Mouse (Mus musculus) liver, postnatal 0 days (tissue): ENCODE measurements at regions not wholly inside any gene's neighbourhood (a gene's known extent, or its start where the extent isn't known, plus 50 kb on each side); places are given as distances from the start of the nearest gene placed in this dataset.

Source experiments
- ATAC-seq: fragments of 200-750 bp; cut with Nextera tagmentation; 2 replicates; pipeline ENCODE4 v1.8.0; 2017; ENCODE audit warnings: mild to moderate bottlenecking, moderate library complexity
- DNase-seq: peaks from one replicate; pipeline ENCODE4 v3.0.0-alpha.2; 2016
- H3K27ac ChIP-seq: fragments of 300-500 bp; sonication (generic); 2 replicates; pipeline ENCODE4 v1.5.1; 2014; ENCODE audit warnings: antibody characterized with exemption, moderate library complexity, mild to moderate bottlenecking, low read depth
- H3K27me3 ChIP-seq: fragments of 300-500 bp; sonication (generic); 2 replicates; pipeline ENCODE4 v1.6.1; 2014; ENCODE audit warnings: low read length, control low read depth, mixed read lengths; ENCODE audit not compliant: insufficient read depth
- H3K36me3 ChIP-seq: fragments of 300-500 bp; sonication (generic); replicated peaks from 2 replicates; pipeline ENCODE4 v1.6.1; 2014; ENCODE audit warnings: mild to moderate bottlenecking, control low read depth, low read length, moderate library complexity, mixed read lengths; ENCODE audit not compliant: insufficient read depth
- H3K4me1 ChIP-seq: fragments of 300-500 bp; sonication (generic); 2 replicates; pipeline ENCODE4 v1.6.1; 2014; ENCODE audit warnings: antibody characterized with exemption, mild to moderate bottlenecking, control low read depth; ENCODE audit not compliant: insufficient read depth
- H3K4me2 ChIP-seq: fragments of 300-500 bp; sonication (generic); 2 replicates; pipeline ENCODE4 v1.6.1; 2014; ENCODE audit warnings: low read depth, mild to moderate bottlenecking, low read length, moderate library complexity, mixed read lengths
- H3K4me3 ChIP-seq: fragments of 300-500 bp; sonication (generic); 2 replicates; pipeline ENCODE4 v1.5.1; 2014; ENCODE audit warnings: low read depth, low read length
- H3K9ac ChIP-seq: fragments of 300-500 bp; sonication (generic); replicated peaks from 2 replicates; pipeline ENCODE4 v1.6.1; 2014; ENCODE audit warnings: mild to moderate bottlenecking, moderate library complexity
- H3K9me3 ChIP-seq: fragments of 300-500 bp; sonication (generic); 2 replicates; pipeline ENCODE4 v1.6.1; 2016; ENCODE audit warnings: mild to moderate bottlenecking, control low read depth, low read length, mixed read lengths
- CTCF ChIP-seq: sonication (generic); IDR thresholded peaks from 2 replicates; pipeline ENCODE4 v1.5.1; 2016; ENCODE audit warnings: antibody characterized with exemption, low read depth
- EP300 ChIP-seq: IDR thresholded peaks from 2 replicates; pipeline ENCODE4 v1.6.1; 2016; ENCODE audit warnings: antibody characterized with exemption, low read depth, mild to moderate bottlenecking
- WGBS: fragments of 180-500 bp; shearing (Covaris S2); extraction: QIAGEN DNeasy Blood & Tissue Kit; methylation state at CpG from one replicate; pipeline ENCODE4 v1.1.7; 2014; ENCODE audit not compliant: insufficient replicate concordance; 5-methylcytosine and 5-hydroxymethylcytosine counted together

GRCm38 (mm10) chr1:63944786-63945185, 175.7 kb upstream of the 4933402D24Rik start:
- Histone ChIP-seq H3K4me1 (no peaks in the 10 kb centered on the region), H3K9ac (no peak overlapping the region), H3K4me3 (no peak overlapping the region), H3K9me3 (no peaks in the 10 kb centered on the region), H3K36me3 (no peaks in the 10 kb centered on the region), H3K4me2 (no peak overlapping the region), H3K27ac (no peak overlapping the region), H3K27me3 (no peaks in the 10 kb centered on the region)
- TF ChIP-seq CTCF = no peak
- WGBS = 59% methylated on average over 3 of the region's 3 CpGs
- no peak for DNase-seq
- ATAC-seq = no peak

DNA sequence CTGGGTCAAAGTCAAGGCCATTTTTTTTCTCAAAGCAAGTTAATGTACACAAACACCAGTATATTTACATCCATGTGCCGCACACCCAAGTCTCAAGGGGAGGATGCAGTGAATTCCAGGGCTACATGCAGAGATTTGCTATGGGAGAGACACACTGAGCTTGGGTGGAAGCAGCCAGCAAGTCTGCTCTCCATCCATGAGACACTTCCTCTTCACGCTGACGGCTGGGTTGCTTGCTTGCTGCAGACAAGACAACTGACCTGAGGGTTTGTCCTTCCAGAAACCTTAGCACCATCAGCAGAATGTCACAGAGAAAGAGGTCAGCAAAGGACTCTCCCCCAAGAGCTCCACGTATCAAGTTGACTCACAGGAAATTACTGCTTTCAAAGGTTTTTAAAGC, 169.3 kb upstream of the 4933402D24Rik start:
- no peak overlapping the region for H3K27ac ChIP-seq
- no peaks in the 10 kb centered on the region for H3K36me3 ChIP-seq
- ATAC-seq (no peak), DNase-seq (no peak)
- H3K9me3 ChIP-seq = no peaks in the 10 kb centered on the region
- no peak overlapping the region for H3K9ac ChIP-seq
- H3K4me3 ChIP-seq = no peak overlapping the region
- no peaks in the 10 kb centered on the region for H3K27me3 ChIP-seq
- TF ChIP-seq CTCF = no peak
- TF ChIP-seq EP300 = no peak
- no peaks in the 10 kb centered on the region for H3K4me1 ChIP-seq
- no peak overlapping the region for H3K4me2 ChIP-seq
- 51% methylated on average over 4 of the region's 4 CpGs for WGBS

- Histone ChIP-seq H3K27ac (no peak overlapping the region), H3K9ac (no peak overlapping the region), H3K9me3 (no peaks in the 10 kb centered on the region), H3K4me3 (no peak overlapping the region), H3K4me1 (no peaks in the 10 kb centered on the region), H3K27me3 (no peaks in the 10 kb centered on the region), H3K4me2 (no peak overlapping the region), H3K36me3 (no peaks in the 10 kb centered on the region)
- ATAC-seq (no peak), DNase-seq (no peak)
- 72% methylated on average over 3 of the region's 3 CpGs for WGBS
- TF ChIP-seq EP300 (no peak), CTCF (no peak)
Measured at GRCm38 (mm10) chr1:63937480-63937879, 168.4 kb upstream of the 4933402D24Rik start.

DNA sequence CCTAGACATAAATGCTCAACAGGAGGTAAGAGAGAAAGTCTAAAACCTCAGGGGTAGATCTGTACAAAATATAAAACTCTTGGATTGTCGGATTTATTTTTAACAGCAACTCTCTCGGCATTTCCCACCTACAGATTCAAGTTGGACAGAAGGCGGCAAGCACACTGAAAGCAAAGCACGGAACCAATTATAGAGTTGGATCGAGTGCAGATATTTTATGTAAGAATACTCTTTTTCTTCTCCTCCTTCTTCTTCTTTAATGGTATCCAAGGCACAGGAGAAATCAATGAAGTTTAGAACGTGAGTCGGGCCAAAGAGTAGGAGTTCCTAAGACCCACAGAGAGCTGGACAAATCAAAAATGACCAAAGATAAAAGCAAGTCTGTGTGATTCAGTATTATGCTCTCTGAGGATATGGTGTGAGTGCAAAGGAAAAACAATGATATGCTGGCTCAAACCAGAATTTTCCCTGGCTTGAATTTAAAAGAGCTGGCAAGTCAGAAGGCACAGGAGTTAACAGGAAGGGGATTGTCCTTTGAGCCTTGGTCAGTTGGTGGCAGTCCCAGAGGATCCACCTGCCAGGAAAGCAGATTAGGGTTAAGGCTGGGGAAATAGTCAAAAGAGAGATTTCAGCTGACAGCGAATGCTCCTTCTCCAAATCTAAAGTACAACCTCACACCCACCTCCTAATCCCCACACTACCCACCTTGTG, 165.7 kb upstream of the 4933402D24Rik start:
- ATAC-seq (no peak), DNase-seq (no peak)
- no peak overlapping the region for H3K9ac ChIP-seq
- TF ChIP-seq CTCF (no peak), EP300 (no peak)
- H3K9me3 ChIP-seq = no peaks in the 10 kb centered on the region
- 82% methylated on average over 8 of the region's 8 CpGs for WGBS
- H3K4me3 ChIP-seq = no peak overlapping the region
- no peak overlapping the region for H3K27ac ChIP-seq
- no peaks in the 10 kb centered on the region for H3K4me1 ChIP-seq
- H3K4me2 ChIP-seq = no peak overlapping the region
- H3K27me3 ChIP-seq = no peaks in the 10 kb centered on the region
- H3K36me3 ChIP-seq = no peaks in the 10 kb centered on the region

DNA sequence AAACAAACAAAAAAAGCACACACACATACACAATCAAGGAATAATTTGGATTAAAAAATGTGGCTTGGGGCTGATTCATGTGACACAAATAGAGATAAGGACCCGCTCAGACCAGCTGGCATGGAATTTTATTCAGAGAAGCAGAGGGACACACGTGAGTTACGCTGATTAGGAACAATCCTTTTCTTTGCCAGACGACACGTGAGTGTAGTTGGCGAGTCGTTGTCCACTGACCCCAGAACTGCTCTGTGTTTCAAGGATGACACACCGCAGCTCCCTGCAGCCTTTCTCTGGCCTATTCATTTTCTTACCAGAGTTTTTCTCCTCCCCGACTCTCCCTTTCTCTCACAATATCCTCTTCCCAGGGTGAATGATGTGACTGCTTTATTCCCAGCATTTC, 163.4 kb upstream of the 4933402D24Rik start:
- no peak for ATAC-seq
- WGBS = 69% methylated on average over 9 of the region's 9 CpGs
- Histone ChIP-seq H3K9ac (no peak overlapping the region), H3K9me3 (no peaks in the 10 kb centered on the region), H3K4me3 (no peak overlapping the region), H3K27me3 (no peaks in the 10 kb centered on the region), H3K4me1 (no peaks in the 10 kb centered on the region), H3K36me3 (no peaks in the 10 kb centered on the region), H3K27ac (no peak overlapping the region), H3K4me2 (no peak overlapping the region)
- DNase-seq = no peak
- no peak for TF ChIP-seq CTCF
- no peak for TF ChIP-seq EP300

GRCm38 (mm10) chr1:63929362-63930125, 160.5 kb upstream of the 4933402D24Rik start:
- TF ChIP-seq CTCF (no peak), EP300 (no peak)
- no peaks in the 10 kb centered on the region for H3K9me3 ChIP-seq
- 66% methylated on average over 4 of the region's 4 CpGs for WGBS
- no peak for ATAC-seq
- no peak for DNase-seq
- no peak overlapping the region for H3K9ac ChIP-seq
- H3K4me3 ChIP-seq = no peak overlapping the region
- H3K27ac ChIP-seq = no peak overlapping the region
- H3K4me2 ChIP-seq = no peak overlapping the region
- H3K27me3 ChIP-seq = no peaks in the 10 kb centered on the region
- no peaks in the 10 kb centered on the region for H3K4me1 ChIP-seq
- H3K36me3 ChIP-seq = no peaks in the 10 kb centered on the region
